Mouse (Mus musculus) embryonic facial prominence, embryonic 10.5 days (tissue): Measurements from ENCODE around the gene Rhoj. TPM values are rescaled to one million over a fixed set of nuclear protein-coding genes. Genes with fewer than 3 reads are reported as not detected.

Experiments
- DNase-seq: peaks from one replicate; pipeline ENCODE4 v3.0.0-alpha.2; 2017; ENCODE audit warnings: low spot score
- H3K27ac ChIP-seq: fragments of 300-500 bp; sonication (generic); replicated peaks from 2 replicates; pipeline ENCODE4 v1.5.1; 2016; ENCODE audit warnings: mild to moderate bottlenecking
- H3K27me3 ChIP-seq: fragments of 300-500 bp; sonication (generic); replicated peaks from 2 replicates; pipeline ENCODE4 v1.6.1; 2016; ENCODE audit warnings: low read depth, mild to moderate bottlenecking; ENCODE audit not compliant: poor library complexity, severe bottlenecking
- H3K36me3 ChIP-seq: fragments of 300-500 bp; sonication (generic); replicated peaks from 2 replicates; pipeline ENCODE4 v1.6.1; 2016; ENCODE audit warnings: mild to moderate bottlenecking, moderate library complexity
- H3K4me1 ChIP-seq: fragments of 300-500 bp; sonication (generic); 2 replicates; pipeline ENCODE4 v1.6.1; 2016
- H3K4me3 ChIP-seq: fragments of 300-500 bp; sonication (generic); 2 replicates; pipeline ENCODE4 v1.5.1; 2016; ENCODE audit warnings: mild to moderate bottlenecking, moderate library complexity
- H3K9me3 ChIP-seq: fragments of 300-500 bp; sonication (generic); 2 replicates; pipeline ENCODE4 v1.6.1; 2016; ENCODE audit warnings: mild to moderate bottlenecking
- WGBS: fragments of 180-500 bp; shearing (Covaris S2); methylation state at CpG from one replicate; pipeline ENCODE4 v1.1.7; 2016; 5-methylcytosine and 5-hydroxymethylcytosine counted together
- polyA plus RNA-seq: library from polyadenylated mRNA; unstranded; fragments of >200 nt; fragmentation: Nextera tagmentation; extraction: Ambion mirVana; gene quantifications from 2 replicates; pipeline ENCODE4 v1.2.1, GENCODE M21; 2016

Rhoj gene
- polyA plus RNA-seq, 1 experiment from 2014 or later = 25.5 TPM

GRCm38 (mm10) chr12:75354354-75354753 is 46.2 kb downstream of the Rhoj start:
- Histone ChIP-seq H3K36me3 (no peaks in the 10 kb centered on the region), H3K4me1 (no peaks in the 10 kb centered on the region), H3K27me3 (no peaks in the 10 kb centered on the region), H3K4me3 (no peak overlapping the region), H3K27ac (no peak overlapping the region), H3K9me3 (no peaks in the 10 kb centered on the region)
- DNase-seq = no peak
- WGBS = 86% methylated on average over 7 of the region's 7 CpGs

GRCm38 (mm10) chr12:75357781-75358180 is 49.7 kb downstream of the Rhoj start:
- H3K27me3 ChIP-seq = no peaks in the 10 kb centered on the region
- no peak overlapping the region for H3K4me3 ChIP-seq
- DNase-seq = no peak
- no peaks in the 10 kb centered on the region for H3K9me3 ChIP-seq
- no peak overlapping the region for H3K27ac ChIP-seq
- H3K4me1 ChIP-seq = no peaks in the 10 kb centered on the region
- WGBS = 92% methylated on average over 4 of the region's 4 CpGs
- no peaks in the 10 kb centered on the region for H3K36me3 ChIP-seq

- Histone ChIP-seq H3K9me3 (no peaks in the 10 kb centered on the region), H3K27me3 (no peaks in the 10 kb centered on the region), H3K4me3 (no peak overlapping the region), H3K36me3 (no peaks in the 10 kb centered on the region), H3K27ac (no peak overlapping the region), H3K4me1 (no peaks in the 10 kb centered on the region)
- 91% methylated on average over 4 of the region's 4 CpGs for WGBS
- DNase-seq = no peak
Measured at GRCm38 (mm10) chr12:75358714-75359113, 50.6 kb downstream of the Rhoj start.

GRCm38 (mm10) chr12:75359500-75359899 is 51.4 kb downstream of the Rhoj start:
- 38% methylated on average over 2 of the region's 2 CpGs for WGBS
- no peak overlapping the region for H3K4me3 ChIP-seq
- no peak overlapping the region for H3K27ac ChIP-seq
- no peak for DNase-seq
- no peaks in the 10 kb centered on the region for H3K27me3 ChIP-seq
- H3K36me3 ChIP-seq = no peaks in the 10 kb centered on the region
- H3K9me3 ChIP-seq = no peaks in the 10 kb centered on the region
- H3K4me1 ChIP-seq = no peaks in the 10 kb centered on the region

- no peaks in the 10 kb centered on the region for H3K36me3 ChIP-seq
- DNase-seq = no peak
- no peak overlapping the region for H3K4me3 ChIP-seq
- WGBS = 66% methylated on average over 5 of the region's 5 CpGs
- H3K4me1 ChIP-seq = no peaks in the 10 kb centered on the region
- no peak overlapping the region for H3K27ac ChIP-seq
- H3K27me3 ChIP-seq = no peaks in the 10 kb centered on the region
- no peaks in the 10 kb centered on the region for H3K9me3 ChIP-seq
Measured at GRCm38 (mm10) chr12:75359921-75360482, 51.9 kb downstream of the Rhoj start.

GRCm38 (mm10) chr12:75362456-75362855 is 54.3 kb downstream of the Rhoj start:
- Histone ChIP-seq H3K4me3 (no peak overlapping the region), H3K27me3 (no peaks in the 10 kb centered on the region), H3K4me1 (no peaks in the 10 kb centered on the region), H3K36me3 (no peaks in the 10 kb centered on the region), H3K27ac (no peak overlapping the region), H3K9me3 (no peaks in the 10 kb centered on the region)
- no peak for DNase-seq
- WGBS = 93% methylated on average over 16 of the region's 16 CpGs

GRCm38 (mm10) chr12:75364416-75364815 is 56.3 kb downstream of the Rhoj start:
- Histone ChIP-seq H3K4me3 (no peak overlapping the region), H3K4me1 (no peaks in the 10 kb centered on the region), H3K27ac (no peak overlapping the region), H3K27me3 (no peaks in the 10 kb centered on the region), H3K36me3 (no peaks in the 10 kb centered on the region), H3K9me3 (no peaks in the 10 kb centered on the region)
- WGBS = 94% methylated on average over 4 of the region's 4 CpGs
- DNase-seq = no peak

GRCm38 (mm10) chr12:75365621-75366124 is 57.6 kb downstream of the Rhoj start:
- H3K4me3 ChIP-seq = no peak overlapping the region
- no peak overlapping the region for H3K27ac ChIP-seq
- 93% methylated on average over 14 of the region's 14 CpGs for WGBS
- no peaks in the 10 kb centered on the region for H3K36me3 ChIP-seq
- no peaks in the 10 kb centered on the region for H3K9me3 ChIP-seq
- no peaks in the 10 kb centered on the region for H3K27me3 ChIP-seq
- no peak for DNase-seq
- no peaks in the 10 kb centered on the region for H3K4me1 ChIP-seq

GRCm38 (mm10) chr12:75367371-75367770 is 59.2 kb downstream of the Rhoj start:
- Histone ChIP-seq H3K4me3 (no peak overlapping the region), H3K27me3 (no peaks in the 10 kb centered on the region), H3K9me3 (no peaks in the 10 kb centered on the region), H3K36me3 (no peaks in the 10 kb centered on the region), H3K27ac (no peak overlapping the region), H3K4me1 (no peaks in the 10 kb centered on the region)
- 93% methylated on average over 6 of the region's 6 CpGs for WGBS
- no peak for DNase-seq

GRCm38 (mm10) chr12:75368527-75368926 is 60.4 kb downstream of the Rhoj start:
- no peak overlapping the region for H3K4me3 ChIP-seq
- 83% methylated on average over 5 of the region's 5 CpGs for WGBS
- H3K27ac ChIP-seq = no peak overlapping the region
- no peaks in the 10 kb centered on the region for H3K36me3 ChIP-seq
- H3K27me3 ChIP-seq = no peaks in the 10 kb centered on the region
- H3K9me3 ChIP-seq = no peaks in the 10 kb centered on the region
- no peaks in the 10 kb centered on the region for H3K4me1 ChIP-seq
- no peak for DNase-seq

- no peaks in the 10 kb centered on the region for H3K4me1 ChIP-seq
- no peak for DNase-seq
- H3K27me3 ChIP-seq = no peaks in the 10 kb centered on the region
- H3K4me3 ChIP-seq = no peak overlapping the region
- 71% methylated on average over 2 of the region's 2 CpGs for WGBS
- no peak overlapping the region for H3K27ac ChIP-seq
- H3K36me3 ChIP-seq = no peaks in the 10 kb centered on the region
- no peaks in the 10 kb centered on the region for H3K9me3 ChIP-seq
Measured at GRCm38 (mm10) chr12:75369418-75369851, 61.3 kb downstream of the Rhoj start.

- no peak for DNase-seq
- Histone ChIP-seq H3K4me1 (no peaks in the 10 kb centered on the region), H3K36me3 (0 out of 2 replicates have a peak, but pooled peaks cover 3% of the 10 kb centered on the region), H3K4me3 (no peak overlapping the region), H3K27me3 (no peaks in the 10 kb centered on the region), H3K9me3 (no peaks in the 10 kb centered on the region), H3K27ac (no peak overlapping the region)
- 92% methylated on average over 10 of the region's 10 CpGs for WGBS
Measured at GRCm38 (mm10) chr12:75374437-75374836, 66.3 kb downstream of the Rhoj start.

- 0 out of 2 replicates have a peak, but pooled peaks cover 3% of the 10 kb centered on the region for H3K36me3 ChIP-seq
- no peak overlapping the region for H3K4me3 ChIP-seq
- no peaks in the 10 kb centered on the region for H3K27me3 ChIP-seq
- no peak overlapping the region for H3K27ac ChIP-seq
- no peaks in the 10 kb centered on the region for H3K4me1 ChIP-seq
- DNase-seq = no peak
- no peaks in the 10 kb centered on the region for H3K9me3 ChIP-seq
- WGBS = 92% methylated on average over 12 of the region's 12 CpGs
Measured at GRCm38 (mm10) chr12:75375060-75375459, 66.9 kb downstream of the Rhoj start.
